Mouse (Mus musculus): Measurements from ENCODE around the gene Fam177a. TPM values are rescaled to one million over a fixed set of nuclear protein-coding genes. Genes with fewer than 3 reads are reported as not detected.
A peak's percentile ranks its signal among the peaks of the same experiment; 100 is the strongest.
"Not testable (repeated sequence)": the region's sequence is repeated elsewhere in the genome, so short reads cannot be mapped to it uniquely, and the experiment has no call there.

The Fam177a gene
- 10 to 100 TPM in 1 of 2 experiments, 1 to 10 TPM in 1; 9.6 to 20.5 TPM for total RNA-seq (2021)

DNA sequence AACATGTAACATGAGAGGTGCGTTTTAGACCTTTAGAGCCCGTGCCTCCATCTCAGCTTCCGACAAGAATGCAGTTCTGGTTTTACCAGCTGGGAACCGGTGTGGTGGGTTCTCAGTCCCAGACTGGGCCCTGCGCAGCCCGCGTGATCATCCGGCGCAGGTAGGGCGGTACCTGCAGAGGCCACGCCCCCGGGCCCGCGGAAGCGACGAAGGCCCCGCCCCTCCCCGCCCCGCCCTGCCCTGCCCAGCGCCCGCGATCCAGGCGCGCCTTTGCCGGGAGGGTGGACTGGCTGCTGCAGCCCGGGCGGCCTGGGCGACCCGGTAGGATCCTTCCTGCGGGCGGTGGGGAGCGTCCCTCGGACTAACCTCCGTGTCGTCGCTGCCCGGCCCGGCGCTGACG lies at the start of gene Fam177a:
Fam177a (plus strand) TSS at position 228 of the 400 bp plus-strand sequence.
- DNase-seq (ENCODE audit: extremely low spot score in 1 of 2, low spot score in 1 of 2), result not testable (repeated sequence)

DNA sequence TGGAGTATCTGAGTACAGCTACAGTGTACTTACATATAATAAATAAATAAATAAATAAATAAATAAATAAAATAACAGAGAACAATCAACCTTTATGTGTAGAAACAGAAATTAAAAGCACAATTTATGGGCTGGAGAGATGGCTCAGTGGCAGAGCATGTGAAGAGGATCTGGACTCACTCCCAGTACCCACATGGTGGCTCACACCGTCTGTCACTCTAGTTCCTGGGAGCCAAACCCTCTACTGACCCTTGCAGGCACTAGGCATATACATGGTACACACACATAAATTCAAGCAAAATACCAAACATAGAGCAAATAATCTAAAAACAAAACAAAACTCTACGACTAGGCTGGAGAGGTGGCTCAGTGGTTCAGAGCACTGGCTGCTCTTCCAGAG lies 49.0 kb upstream of the Fam177a start:
- no peak for DNase-seq (ENCODE audit: extremely low spot score in 1 of 2, low spot score in 1 of 2)

DNA sequence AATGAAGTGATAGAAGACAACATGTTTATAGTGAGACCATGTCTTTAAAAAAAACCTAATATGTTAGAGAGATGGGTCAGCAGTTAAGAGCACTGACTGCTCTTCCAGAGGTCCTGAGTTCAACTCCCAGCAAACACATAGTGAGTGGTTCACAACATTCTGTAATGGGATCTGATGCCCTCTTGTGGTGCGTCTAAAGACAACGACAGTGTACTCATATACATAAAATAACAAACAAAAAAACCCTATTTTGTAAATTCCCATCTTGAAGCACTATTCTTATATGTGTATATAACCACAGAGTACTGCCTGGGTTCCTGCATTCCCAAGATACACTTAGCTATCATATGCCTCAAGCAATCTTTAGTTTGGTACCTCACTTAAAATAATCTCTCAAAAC lies 45.6 kb upstream of the Fam177a start:
- DNase-seq (ENCODE audit: extremely low spot score in 1 of 2, low spot score in 1 of 2), result not testable (repeated sequence)

DNA sequence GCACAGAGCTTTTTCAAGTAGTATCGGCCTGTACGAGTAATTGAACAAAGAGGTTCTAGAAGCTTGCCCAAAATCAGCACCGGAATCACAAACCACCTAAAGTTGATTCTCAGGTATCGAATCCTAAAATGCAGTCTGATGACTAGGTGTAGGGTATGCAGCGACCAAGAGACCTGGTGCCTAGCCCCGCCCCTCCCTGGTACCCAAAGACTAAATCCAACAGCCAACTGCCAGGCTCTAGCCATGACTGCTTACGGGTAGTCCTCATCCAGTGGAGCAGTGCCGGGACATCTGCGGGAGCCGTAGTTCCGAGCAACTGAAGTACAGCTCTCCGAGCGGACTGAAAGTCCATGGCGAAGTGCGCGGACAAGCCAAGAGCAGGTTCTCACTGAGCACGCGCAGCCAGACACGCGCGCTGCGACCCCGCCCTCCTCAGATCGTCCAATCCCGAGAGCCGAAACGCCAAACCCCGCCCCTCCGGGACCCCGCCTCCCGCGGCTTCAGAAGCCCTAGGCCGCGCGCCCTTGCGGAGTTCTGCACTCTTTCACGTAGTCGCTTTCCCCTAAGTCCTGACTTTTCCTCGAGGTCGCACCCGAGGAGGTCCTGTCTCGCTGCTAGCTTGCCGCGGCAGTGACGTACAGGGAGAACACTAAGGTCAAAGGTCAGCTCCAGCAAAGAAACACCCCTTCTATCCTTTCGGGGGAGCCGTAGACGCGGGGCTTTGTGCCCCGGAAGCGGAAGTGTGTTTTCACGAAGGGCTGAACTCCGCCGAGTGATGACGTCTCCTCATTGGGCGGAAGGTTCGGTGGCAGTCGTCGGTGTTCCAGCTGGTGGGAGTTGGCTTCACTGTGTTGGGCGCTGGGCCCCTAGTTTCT lies 44.3 kb upstream of the Fam177a start, which contains the start of the genes 2700097O09Rik and Srp54a:
2700097O09Rik (minus strand) TSS at position 385 of the 875 bp plus-strand sequence.
Srp54a (plus strand) TSS at position 537 of the 875 bp plus-strand sequence.
- DNase-seq (ENCODE audit: extremely low spot score in 1 of 2, low spot score in 1 of 2), result peak; percentile 75 to 86

DNA sequence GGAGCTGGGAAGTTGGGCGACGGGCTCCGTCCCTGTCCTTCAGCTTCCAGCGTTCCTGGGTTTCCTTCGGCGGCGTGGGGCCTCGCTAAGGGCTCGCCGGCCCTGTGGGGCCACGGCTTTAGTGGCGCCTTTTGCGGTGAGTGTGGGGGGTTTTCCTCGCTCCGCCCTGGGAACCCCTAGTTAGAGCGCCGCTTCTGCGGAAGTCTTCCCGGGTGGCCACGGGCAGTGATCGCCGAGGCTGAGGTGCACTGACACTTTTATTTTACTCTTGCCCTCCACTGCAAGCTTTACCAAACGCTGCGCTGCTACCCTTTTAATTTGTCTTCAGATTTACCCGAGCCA lies 43.7 kb upstream of the Fam177a start:
- DNase-seq (ENCODE audit: extremely low spot score in 1 of 2, low spot score in 1 of 2), result not testable (repeated sequence)

DNA sequence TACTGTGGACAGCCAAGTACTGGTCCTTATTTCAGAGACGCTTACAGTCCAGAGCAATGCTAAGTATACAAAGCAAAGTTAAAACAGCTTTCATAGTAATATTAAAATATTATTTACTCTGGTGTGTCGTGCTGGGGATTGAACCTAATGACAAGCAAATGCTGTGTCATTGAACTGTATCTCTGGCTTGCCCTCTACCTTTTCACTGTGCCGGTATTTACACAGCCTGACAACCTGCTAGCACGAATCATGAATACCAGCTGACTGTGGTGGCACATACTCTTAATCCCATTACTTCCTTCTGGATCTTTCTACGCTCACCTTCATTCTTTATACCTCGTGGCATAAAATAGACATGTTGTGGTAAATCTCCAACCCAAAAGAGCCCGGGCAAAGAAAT lies 32.1 kb upstream of the Fam177a start:
- DNase-seq (ENCODE audit: extremely low spot score in 1 of 2, low spot score in 1 of 2), result not testable (repeated sequence)

DNA sequence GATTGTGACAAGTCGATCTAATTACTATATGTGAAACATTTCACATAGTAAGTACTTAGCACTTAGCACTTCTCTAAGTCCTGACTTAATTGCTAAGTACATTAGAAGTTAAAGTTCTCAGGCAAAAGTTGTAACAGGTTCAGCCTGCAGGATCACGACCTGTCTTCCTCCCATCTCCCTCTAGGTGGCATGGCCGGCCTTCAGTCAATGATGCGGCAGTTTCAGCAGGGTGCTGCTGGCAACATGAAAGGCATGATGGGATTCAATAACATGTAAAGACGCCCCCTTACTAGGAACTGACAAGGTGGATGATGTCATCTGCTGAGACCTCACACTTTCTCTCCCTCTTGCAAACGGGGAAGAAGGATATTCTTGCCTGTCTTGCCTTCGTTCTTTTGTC lies 11.7 kb upstream of the Fam177a start:
- not testable (repeated sequence) for DNase-seq (ENCODE audit: extremely low spot score in 1 of 2, low spot score in 1 of 2)

DNA sequence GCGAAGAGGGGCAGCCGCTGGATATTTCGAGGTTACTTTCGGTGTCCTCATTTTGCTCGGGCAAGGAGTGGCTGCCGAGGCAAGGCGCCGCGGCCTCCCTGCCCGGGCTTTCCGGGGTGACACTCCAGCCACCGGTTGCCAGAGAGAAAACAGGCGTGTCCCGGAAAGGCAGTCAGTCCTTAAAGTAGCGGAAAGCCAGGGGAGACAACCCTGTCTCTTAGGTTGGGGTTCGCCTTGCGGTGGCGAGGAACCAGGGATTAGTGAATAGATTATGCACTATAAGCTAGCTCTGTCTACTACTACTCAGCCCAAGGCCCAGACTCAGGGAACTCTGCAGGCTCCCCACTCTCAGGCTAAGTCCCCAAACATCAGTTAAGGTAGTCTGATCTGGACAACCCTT lies 462 bp downstream of the Fam177a start:
- DNase-seq (ENCODE audit: extremely low spot score in 1 of 2, low spot score in 1 of 2), result not testable (repeated sequence)

DNA sequence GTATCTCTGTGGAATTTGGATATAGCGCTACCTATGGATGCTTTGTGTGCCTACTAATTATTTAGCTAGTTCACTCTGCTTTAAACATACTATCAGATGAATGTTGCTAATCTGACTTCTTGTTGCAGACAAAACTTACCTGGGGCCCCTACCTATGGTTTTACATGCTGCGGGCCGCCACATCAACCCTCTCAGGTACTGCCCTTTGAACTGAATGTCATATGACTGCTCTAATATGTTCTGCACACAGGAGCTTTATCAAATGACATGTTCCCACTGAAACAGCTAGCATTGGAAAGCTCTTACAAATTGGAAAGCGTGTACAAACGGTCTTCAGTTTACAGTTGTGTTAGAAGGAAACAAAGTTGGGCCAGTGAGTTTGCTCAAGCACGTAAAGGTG lies 11.3 kb downstream of the Fam177a start:
- DNase-seq (ENCODE audit: extremely low spot score in 1 of 2, low spot score in 1 of 2), result not testable (repeated sequence)

DNA sequence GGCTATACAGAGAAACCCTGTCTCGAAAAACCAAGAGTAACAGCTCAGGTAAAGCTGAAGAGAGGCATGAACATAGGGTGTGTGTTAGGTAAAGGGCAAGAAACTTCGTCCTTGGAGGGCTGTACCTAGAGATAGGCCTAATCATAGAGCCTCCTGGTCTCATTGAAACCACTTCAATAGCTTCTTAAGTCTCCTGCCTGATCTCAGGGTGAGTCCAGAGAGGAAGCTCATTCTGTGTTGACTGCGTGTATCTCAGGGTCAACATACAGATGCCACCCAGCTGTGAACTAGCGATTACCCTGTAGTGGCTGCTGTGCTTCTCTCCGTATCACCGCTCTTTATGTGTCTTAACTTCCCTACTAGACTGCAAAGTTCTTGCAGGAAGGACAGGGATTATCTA lies 13.6 kb downstream of the Fam177a start:
- not testable (repeated sequence) for DNase-seq (ENCODE audit: extremely low spot score in 1 of 2, low spot score in 1 of 2)

DNA sequence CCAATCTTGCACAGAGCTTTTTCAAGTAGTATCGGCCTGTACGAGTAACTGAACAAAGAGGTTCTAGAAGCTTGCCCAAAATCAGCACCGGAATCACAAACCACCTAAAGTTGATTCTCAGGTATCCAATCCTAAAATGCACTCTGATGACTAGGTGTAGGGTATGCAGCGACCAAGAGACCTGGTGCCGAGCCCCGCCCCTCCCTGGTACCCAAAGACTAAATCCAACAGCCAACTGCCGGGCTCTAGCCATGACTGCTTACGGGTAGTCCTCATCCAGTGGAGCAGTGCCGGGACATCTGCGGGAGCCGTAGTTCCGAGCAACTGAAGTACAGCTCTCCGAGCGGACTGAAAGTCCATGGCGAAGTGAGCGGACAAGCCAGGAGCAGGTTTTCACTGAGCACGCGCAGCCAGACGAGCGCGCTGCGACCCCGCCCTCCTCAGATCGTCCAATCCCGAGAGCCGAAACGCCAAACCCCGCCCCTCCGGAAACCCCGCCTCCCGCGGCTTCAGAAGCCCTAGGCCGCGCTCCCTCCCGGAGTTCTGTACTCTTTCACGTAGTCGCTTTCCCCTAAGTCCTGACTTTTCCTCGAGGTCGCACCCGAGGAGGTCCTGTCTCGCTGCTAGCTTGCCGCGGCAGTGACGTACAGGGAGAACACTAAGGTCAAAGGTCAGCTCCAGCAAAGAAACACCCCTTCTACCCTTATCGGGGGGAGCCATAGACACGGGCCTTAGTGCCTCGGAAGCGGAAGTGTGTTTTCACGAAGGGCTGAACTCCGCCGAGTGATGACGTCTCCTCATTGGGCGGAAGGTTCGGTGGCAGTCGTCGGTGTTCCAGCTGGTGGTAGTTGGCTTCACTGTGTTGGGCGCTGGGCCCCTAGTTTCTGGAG lies 30.5 kb downstream of the Fam177a start, which contains the start of gene Srp54b:
Srp54b (plus strand) TSS at position 546 of the 890 bp plus-strand sequence.
- not testable (repeated sequence) for DNase-seq (ENCODE audit: extremely low spot score in 1 of 2, low spot score in 1 of 2)

DNA sequence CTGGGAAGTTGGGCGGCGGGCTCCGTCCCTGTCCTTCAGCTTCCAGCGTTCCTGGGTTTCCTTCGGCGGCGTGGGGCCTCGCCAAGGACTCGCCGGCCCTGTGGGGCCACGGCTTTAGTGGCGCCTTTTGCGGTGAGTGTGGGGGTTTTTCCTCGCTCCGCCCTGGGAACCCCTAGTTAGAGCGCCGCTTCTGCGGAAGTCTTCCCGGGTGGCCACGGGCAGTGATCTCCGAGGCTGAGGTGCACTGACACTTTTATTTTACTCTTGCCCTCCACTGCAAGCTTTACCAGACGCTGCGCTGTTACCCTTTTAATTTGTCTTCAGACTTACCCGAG lies 31.1 kb downstream of the Fam177a start:
- DNase-seq (ENCODE audit: extremely low spot score in 1 of 2, low spot score in 1 of 2), result not testable (repeated sequence)

DNA sequence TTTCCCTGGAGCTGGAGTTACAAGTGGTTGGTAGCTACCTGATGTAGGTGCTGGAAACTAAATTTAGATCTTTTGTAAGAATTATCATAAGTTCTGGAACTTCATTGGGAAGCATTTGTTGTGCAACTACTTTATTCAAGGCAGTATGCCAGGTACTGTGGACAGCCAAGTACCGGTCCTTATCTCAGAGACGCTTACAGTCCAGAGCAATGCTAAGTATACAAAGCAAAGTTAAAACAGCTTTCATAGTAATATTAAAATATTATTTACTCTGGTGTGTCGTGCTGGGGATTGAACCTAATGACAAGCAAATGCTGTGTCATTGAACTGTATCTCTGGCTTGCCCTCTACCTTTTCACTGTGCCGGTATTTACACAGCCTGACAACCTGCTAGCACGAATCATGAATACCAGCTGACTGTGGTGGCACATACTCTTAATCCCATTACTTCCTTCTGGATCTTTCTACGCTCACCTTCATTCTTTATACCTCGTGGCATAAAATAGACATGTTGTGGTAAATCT lies 42.8 kb downstream of the Fam177a start:
- not testable (repeated sequence) for DNase-seq (ENCODE audit: extremely low spot score in 1 of 2, low spot score in 1 of 2)

DNA sequence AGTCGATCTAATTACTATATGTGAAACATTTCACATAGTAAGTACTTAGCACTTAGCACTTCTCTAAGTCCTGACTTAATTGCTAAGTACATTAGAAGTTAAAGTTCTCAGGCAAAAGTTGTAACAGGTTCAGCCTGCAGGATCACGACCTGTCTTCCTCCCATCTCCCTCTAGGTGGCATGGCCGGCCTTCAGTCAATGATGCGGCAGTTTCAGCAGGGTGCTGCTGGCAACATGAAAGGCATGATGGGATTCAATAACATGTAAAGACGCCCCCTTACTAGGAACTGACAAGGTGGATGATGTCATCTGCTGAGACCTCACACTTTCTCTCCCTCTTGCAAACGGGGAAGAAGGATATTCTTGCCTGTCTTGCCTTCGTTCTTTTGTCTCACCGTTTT lies 63.4 kb downstream of the Fam177a start:
- DNase-seq (ENCODE audit: extremely low spot score in 1 of 2, low spot score in 1 of 2), result not testable (repeated sequence)

DNA sequence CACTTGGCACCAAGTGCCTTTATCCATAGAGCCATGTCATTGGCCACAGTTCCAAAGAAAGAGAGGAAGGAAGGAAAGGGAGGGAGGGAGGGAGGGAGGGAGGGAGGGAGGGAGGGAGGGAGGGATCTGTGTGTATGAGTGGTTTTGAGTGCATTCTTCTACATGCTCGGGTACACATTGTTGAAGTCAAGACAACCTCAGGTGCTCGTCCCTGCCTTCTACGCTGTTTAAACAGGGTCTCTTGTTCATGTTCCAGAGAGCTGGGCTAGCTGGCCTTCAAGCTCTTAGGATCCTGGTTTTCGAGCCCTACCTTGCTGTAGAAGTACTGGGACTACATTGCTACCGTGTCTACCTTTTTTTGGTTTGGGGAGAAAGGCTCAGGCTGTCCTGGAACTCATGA lies 64.9 kb downstream of the Fam177a start:
- not testable (repeated sequence) for DNase-seq (ENCODE audit: extremely low spot score in 1 of 2, low spot score in 1 of 2)

Other genes starting within 250 kb of the Fam177a start
- not detected for gene Gm20403, start 137.9 kb upstream of the Fam177a start, total RNA-seq (2021)
- gene Baz1a, start 110.1 kb upstream of the Fam177a start, total RNA-seq (2021), result 1 to 10 TPM; 1.6 to 2.3 TPM
- 10 to 100 TPM in 1 of 2 experiments, 1 to 10 TPM in 1; 8.0 to 11.5 TPM for gene 2700097O09Rik, start 44.4 kb upstream of the Fam177a start, total RNA-seq (2021)
- 10 to 100 TPM; 86.7 to 99.9 TPM for gene Srp54a, start 44.2 kb upstream of the Fam177a start, total RNA-seq (2021)
- 10 to 100 TPM; 56.2 to 61.2 TPM for gene Srp54b, start 30.6 kb downstream of the Fam177a start, total RNA-seq (2021)
- 10 to 100 TPM in 1 of 2 experiments, not detected in 1; 10.0 TPM for gene 1700047I17Rik2, start 75.1 kb downstream of the Fam177a start, total RNA-seq (2021)
- 10 to 100 TPM; 32.0 to 34.7 TPM for gene Srp54c, start 105.7 kb downstream of the Fam177a start, total RNA-seq (2021)
- 1 to 10 TPM; 9.3 to 9.4 TPM for gene 1110008L16Rik, start 175.1 kb downstream of the Fam177a start, total RNA-seq (2021)
- 10 to 100 TPM; 12.2 to 14.3 TPM for gene Ppp2r3c, start 178.5 kb downstream of the Fam177a start, total RNA-seq (2021)

All from layer of hippocampus, postnatal 25 days (tissue).